Mouse (Mus musculus): ENCODE results near the gene Ak5. TPM values are rescaled to one million over a fixed set of nuclear protein-coding genes. Genes with fewer than 3 reads are reported as not detected.

Ak5 gene
- total RNA-seq, 1 experiment from 2014 or later: not detected

DNA sequence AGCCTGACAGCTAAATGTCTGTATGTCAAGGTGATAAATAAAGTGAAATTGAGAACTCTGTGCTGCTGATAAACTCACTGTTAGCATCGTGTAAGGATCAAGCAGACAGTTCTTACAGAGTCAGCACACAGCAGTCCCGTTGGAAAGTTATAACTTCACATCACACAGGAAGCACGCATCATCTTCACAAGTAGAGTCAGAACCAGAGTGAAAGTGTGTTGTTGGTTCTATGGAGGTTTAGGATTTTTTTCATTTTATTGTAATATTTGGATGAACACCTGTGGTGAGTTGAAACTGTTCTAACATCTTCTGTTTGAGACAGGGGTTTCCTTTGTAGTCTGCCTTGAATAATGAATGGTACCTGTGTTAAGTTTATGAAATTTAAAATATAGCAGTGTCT, 224.0 kb downstream of the Ak5 start:
- ATAC-seq (replicated peaks in 1 of 2; ENCODE audit: insufficient read depth in 1 of 2, low FRiP score in 2 of 2, low TSS enrichment in 1 of 2, low read depth in 1 of 2, poor library complexity in 2 of 2, severe bottlenecking in 2 of 2): no peak

DNA sequence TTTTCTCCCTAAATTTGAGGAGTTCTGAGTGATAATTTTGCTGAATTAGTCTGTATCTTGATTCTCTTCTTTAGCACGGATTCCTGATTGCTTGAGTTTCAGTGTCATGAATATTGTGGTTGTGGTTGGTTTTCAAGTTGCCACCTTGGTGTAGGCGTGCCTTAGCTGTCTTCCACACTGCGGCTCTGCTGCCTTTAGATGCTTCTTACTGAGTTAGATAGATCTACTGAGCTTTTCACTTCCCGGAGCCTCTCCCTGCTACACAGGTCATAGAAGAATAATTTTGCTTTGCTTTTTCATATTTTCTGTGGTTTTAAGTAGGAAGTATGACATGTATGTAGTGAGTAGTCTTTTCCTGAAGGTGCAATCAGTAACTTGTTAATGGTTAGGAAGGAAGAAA, 225.4 kb downstream of the Ak5 start:
- no peak for ATAC-seq (replicated peaks in 1 of 2; ENCODE audit: insufficient read depth in 1 of 2, low FRiP score in 2 of 2, low TSS enrichment in 1 of 2, low read depth in 1 of 2, poor library complexity in 2 of 2, severe bottlenecking in 2 of 2)

DNA sequence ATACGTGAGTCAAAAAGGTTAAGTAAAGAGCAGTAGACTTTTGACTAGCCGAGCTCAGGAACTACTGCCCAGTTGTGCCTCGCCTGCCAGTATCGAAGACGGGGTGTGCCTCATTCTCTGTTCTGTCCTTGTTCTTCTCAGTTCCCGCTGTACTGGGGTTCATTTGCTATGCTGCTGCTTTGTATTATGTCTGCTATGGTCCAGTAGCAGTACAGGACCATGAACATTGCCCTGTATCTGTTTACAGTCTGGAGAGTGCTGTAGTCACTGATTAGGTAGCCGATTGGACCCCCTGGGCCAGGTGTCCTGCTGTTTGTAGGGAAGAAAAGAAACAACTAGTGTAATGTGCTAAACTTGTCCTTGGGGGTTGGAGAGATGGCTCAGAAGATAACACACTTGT, 230.1 kb downstream of the Ak5 start:
- ATAC-seq (replicated peaks in 1 of 2; ENCODE audit: insufficient read depth in 1 of 2, low FRiP score in 2 of 2, low TSS enrichment in 1 of 2, low read depth in 1 of 2, poor library complexity in 2 of 2, severe bottlenecking in 2 of 2): no peak

DNA sequence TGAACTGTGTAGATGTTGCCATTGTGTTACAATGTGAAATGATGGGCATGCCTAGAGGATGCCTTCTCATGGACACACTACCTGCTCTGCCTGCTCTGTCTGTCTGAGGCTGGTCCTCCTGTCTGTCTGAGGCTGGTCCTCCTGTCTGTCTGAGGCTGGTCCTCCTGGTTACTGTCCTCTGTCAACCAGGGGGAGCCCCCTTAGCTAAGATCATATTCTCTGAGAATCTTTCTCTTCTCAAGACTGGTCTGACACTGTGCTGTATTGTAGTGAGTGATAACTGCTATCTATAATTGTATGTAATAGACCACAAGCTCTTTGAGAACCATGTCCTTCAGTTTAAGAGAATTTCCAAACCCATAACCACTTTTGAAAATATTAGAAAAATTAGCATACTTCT, 232.6 kb downstream of the Ak5 start:
- no peak for ATAC-seq (replicated peaks in 1 of 2; ENCODE audit: insufficient read depth in 1 of 2, low FRiP score in 2 of 2, low TSS enrichment in 1 of 2, low read depth in 1 of 2, poor library complexity in 2 of 2, severe bottlenecking in 2 of 2)

DNA sequence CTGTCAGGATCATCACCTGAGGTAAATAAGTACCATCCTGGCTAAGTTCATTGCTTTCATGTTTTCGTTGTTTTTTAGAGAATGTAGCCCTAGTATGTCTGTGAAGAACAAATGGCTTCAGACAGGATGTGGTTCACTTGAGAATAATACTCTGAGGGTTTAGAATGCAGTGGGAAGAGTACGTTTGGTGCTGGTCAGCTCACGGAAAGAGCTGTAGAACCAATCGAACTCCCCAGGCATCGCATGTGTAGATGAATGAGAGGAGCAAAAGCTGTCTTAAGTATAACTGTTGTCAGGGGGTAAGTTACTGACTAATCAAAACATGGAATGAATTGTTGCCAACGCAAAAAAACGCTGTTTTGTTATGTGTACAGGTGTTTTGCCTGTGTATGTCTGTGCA, 235.5 kb downstream of the Ak5 start:
- no peak for ATAC-seq (replicated peaks in 1 of 2; ENCODE audit: insufficient read depth in 1 of 2, low FRiP score in 2 of 2, low TSS enrichment in 1 of 2, low read depth in 1 of 2, poor library complexity in 2 of 2, severe bottlenecking in 2 of 2)

DNA sequence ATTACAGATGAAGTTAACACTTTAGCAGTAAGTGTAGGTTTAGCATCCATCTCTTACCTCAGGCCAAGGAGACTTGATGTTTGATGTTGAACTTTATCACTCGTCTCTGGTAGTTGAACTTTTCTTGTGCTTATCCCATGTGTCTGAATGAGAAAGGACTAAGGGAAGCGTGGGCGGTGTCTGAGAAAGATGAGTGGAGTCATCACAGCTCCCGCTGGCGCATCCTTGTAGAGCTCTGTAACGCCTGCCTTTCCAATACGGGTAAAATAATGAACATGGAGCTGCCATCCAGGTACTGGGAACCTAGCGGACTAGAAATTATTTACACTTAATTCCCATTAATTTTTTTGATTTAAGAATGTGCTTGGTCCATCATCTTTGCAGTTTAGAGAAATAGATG, 239.2 kb downstream of the Ak5 start:
- ATAC-seq (replicated peaks in 1 of 2; ENCODE audit: insufficient read depth in 1 of 2, low FRiP score in 2 of 2, low TSS enrichment in 1 of 2, low read depth in 1 of 2, poor library complexity in 2 of 2, severe bottlenecking in 2 of 2): no peak

Other genes starting within 250 kb of the Ak5 start
- 43.0 and 59.8 TPM in 2 replicates for gene Pigk, start 45.7 kb upstream of the Ak5 start, total RNA-seq (2017)